Mouse (Mus musculus) spleen, postnatal 14 days (tissue): Measurements from ENCODE around the gene Togaram1.

ENCODE experiments used
- DNase-seq, 2 experiments: peaks; one replicate each; pipeline ENCODE4 v3.0.0; 2021 to 2022; ENCODE audit warnings: low spot score in 2 of 2

Togaram1 gene

GRCm38 (mm10) chr12:64965124-64966026 lies at the start of gene Togaram1, which contains the start of gene Klhl28:
Gene Togaram1 (plus strand): TSS chr12:64965804.
Gene Klhl28 (minus strand): TSS chr12:64965534.
- peak; percentile 95 to 98 for DNase-seq

GRCm38 (mm10) chr12:64916735-64917134 lies 48.9 kb upstream of the Togaram1 start:
- DNase-seq = no peak

DNA sequence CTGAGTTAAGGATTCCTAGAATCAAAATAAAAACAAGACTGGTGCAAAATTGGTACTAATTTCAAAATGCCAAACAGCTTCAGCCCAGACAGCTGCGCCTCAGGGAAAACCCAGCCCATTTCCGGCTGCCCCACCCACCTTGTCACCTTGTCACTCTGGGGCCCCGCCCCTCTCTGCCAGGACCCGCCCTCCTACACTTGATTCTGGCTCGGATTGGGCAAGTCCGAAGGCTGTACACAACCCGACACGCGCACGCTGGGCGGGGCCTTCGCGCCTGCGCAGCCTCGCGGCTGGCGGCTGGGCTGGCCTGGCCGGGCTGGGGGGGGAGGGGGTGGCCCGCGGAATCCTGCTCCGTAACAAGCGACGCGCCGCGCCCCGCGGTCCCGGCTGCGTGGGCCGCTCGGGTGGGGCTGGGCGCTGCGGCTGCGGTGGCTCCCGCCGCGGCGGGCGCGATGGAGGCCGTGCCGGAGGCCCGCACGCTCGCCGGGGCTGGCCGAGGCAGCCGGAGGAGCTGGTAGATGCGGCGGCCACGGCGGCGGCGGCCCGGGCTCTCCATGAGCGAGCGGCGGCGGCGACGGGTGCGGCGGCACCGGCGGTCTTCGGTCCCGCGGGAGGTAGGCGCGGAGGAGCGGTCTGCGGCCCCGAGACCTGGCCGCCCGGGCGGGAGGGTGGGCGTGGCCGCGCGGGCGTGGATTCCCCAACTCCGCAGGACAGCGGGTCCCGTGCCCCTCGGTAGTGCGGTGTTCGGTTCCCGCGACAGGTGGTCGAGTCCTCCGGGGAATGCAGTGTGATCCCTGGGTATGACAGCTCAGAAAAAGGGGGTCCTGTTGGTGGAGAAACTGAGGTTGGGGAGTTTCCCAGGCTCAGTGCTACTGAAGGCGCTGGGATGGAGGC lies 47.8 kb upstream of the Togaram1 start, which contains the start of gene Gm527:
Gene Gm527 (plus strand): TSS at position 329 of the 894 bp plus-strand sequence.
- DNase-seq = peak; percentile 85 to 87

- no peak for DNase-seq
Observed at GRCm38 (mm10) chr12:64937493-64937892, 28.1 kb upstream of the Togaram1 start.

DNA sequence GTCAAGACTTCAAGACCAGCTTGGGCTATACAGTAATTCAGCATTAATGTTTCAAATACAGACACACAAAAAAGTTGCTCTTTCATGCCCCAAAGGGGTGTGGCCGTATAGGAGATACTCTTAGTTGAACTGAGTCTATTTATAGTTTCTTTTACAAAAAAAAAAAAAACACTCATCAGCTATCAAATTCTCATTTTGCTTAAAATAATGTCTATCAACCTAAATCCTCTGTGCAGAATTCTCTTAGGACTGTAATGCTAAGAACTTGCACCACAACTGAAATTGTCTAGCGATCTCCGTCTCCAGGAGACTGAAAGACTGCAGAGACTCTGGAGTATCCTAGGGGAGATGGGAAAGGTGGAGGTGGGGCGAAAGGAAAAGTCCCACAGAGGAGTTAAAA lies 1.0 kb upstream of the Togaram1 start:
- no peak for DNase-seq

- DNase-seq = peak; percentile 33 to 48
Observed at GRCm38 (mm10) chr12:64966101-64966631, 562 bp downstream of the Togaram1 start.

DNA sequence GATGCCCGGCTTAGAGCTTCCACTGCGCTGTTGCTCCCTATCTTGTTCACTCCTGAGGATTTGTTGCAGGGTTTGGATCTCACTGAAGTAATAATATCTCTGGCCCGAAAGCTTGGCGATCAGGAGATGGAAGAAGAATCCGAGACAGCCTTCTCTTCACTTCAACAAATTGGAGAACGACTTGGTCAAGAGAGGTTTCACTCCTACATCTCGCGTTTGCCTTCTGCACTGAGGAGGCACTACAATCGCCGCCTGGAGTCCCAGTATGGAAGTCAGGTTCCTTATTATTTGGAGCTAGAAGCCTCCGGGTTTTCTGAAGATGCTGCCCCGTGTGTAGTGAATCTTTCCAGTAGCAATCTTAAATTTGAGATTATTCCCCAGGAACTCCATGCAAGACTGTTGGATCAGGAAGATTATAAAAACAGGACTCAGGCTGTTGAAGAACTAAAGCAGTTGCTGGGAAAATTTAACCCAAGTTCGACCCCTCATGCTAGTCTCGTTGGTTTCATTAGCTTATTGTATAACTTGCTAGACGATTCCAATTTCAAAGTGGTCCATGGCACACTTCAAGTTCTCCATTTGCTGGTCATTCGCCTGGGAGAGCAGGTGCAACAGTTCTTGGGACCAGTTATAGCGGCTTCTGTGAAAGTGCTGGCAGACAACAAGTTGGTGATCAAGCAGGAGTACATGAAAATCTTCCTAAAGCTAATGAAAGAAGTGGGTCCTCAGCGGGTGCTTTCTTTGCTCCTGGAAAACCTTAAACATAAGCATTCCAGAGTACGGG lies 1.2 kb downstream of the Togaram1 start:
- no peak for DNase-seq

DNA sequence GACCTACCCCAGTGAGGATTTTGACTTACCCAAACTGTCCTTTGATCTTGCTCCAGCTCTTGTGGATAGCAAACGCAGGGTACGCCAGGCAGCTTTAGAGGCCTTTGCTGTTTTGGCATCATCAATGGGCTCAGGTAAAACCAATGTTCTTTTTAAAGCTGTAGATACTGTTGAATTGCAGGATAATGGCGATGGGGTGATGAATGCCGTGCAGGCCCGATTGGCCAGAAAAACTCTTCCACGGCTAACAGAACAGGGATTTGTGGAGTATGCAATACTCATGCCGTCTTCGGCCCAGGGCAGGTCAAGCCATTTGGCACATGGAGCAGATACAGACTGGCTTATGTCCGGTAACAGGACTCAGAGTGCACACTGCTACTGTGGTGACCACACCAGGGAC lies 1.9 kb downstream of the Togaram1 start:
- DNase-seq = no peak

GRCm38 (mm10) chr12:64968067-64968466 lies 2.5 kb downstream of the Togaram1 start:
- DNase-seq = no peak

- DNase-seq = no peak
Observed at GRCm38 (mm10) chr12:64971399-64971798, 5.8 kb downstream of the Togaram1 start.

DNA sequence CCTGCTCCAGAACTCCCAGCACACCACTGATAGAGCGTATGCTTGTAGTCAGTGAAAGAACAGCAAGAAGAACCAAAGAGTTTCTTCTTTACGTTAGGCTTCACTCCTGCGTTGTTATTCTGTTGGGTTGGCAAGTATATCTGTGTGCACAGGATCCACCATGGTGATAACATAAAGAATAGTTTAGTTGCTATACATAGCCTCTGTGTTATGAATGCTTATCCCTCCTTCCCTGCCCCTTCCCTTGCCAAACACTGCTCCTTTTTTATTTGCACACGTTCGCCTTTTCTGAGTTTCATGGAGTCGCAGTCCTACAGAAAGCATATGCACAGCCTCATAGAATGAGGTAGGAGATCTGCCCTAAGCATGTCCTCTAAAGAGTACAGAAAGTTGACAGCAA lies 6.5 kb downstream of the Togaram1 start:
- DNase-seq = no peak

- DNase-seq = no peak
Observed at GRCm38 (mm10) chr12:64975558-64975957, 10.0 kb downstream of the Togaram1 start.

GRCm38 (mm10) chr12:64976191-64976590 lies 10.6 kb downstream of the Togaram1 start:
- DNase-seq = no peak

GRCm38 (mm10) chr12:64977518-64977917 lies 11.9 kb downstream of the Togaram1 start:
- DNase-seq = no peak

- DNase-seq = no peak
Observed at GRCm38 (mm10) chr12:65007725-65008124, 42.1 kb downstream of the Togaram1 start.

- no peak for DNase-seq
Observed at GRCm38 (mm10) chr12:65022842-65023241, 57.2 kb downstream of the Togaram1 start.

GRCm38 (mm10) chr12:65035839-65036189 lies 70.2 kb downstream of the Togaram1 start:
- DNase-seq = no peak

- peak; percentile 85 to 89 for DNase-seq
Observed at GRCm38 (mm10) chr12:65036190-65036870, 70.7 kb downstream of the Togaram1 start, which contains the start of gene Prpf39. Gene Prpf39 (plus strand): TSS chr12:65036333.

- DNase-seq = no peak
Observed at GRCm38 (mm10) chr12:65036892-65037545, 71.4 kb downstream of the Togaram1 start.

GRCm38 (mm10) chr12:65037546-65037937 lies 71.9 kb downstream of the Togaram1 start:
- DNase-seq = no peak
